Mouse (Mus musculus) cortical plate, adult 2 months (tissue): ENCODE measurements at regions not wholly inside any gene's neighbourhood (a gene's known extent, or its start where the extent isn't known, plus 50 kb on each side); places are given as distances from the start of the nearest gene placed in this dataset.

Source experiments
- CTCF ChIP-seq: fragments of 200-500 bp; IDR thresholded peaks from 2 replicates; pipeline ENCODE4 v1.5.1; 2011; ENCODE audit warnings: mild to moderate bottlenecking, control low read depth, low read length; ENCODE audit not compliant: insufficient read depth; ENCODE audit errors: extremely low read depth
- POLR2A ChIP-seq: fragments of 200-500 bp; IDR thresholded peaks from 2 replicates; pipeline ENCODE4 v1.6.1; 2011; ENCODE audit warnings: mild to moderate bottlenecking, low read length, control low read depth; ENCODE audit not compliant: insufficient read depth; ENCODE audit errors: extremely low read depth

GRCm38 (mm10) chr1:97553485-97554474 is 108.1 kb downstream of the D1Ertd622e start:
- TF ChIP-seq POLR2A (no peak), CTCF (no peak)
